Mouse (Mus musculus) small intestine, adult 2 months (tissue): ENCODE measurements around the gene Gpr183. TPM values are rescaled to one million over a fixed set of nuclear protein-coding genes. Genes with fewer than 3 reads are reported as not detected.

Experiments
- H3K27ac ChIP-seq: fragments of 200-500 bp; 2 replicates; pipeline ENCODE4 v1.5.1; 2012; ENCODE audit warnings: low read depth, low read length, control low read depth, inconsistent platforms; ENCODE audit not compliant: insufficient read depth
- H3K27me3 ChIP-seq: fragments of 200-500 bp; 2 replicates; pipeline ENCODE4 v1.6.1; 2012; ENCODE audit warnings: mild to moderate bottlenecking, moderate library complexity, low read length, inconsistent platforms; ENCODE audit not compliant: control insufficient read depth, insufficient read depth
- H3K36me3 ChIP-seq: fragments of 200-500 bp; 2 replicates; pipeline ENCODE4 v1.6.1; 2012; ENCODE audit warnings: mild to moderate bottlenecking, low read length, control low read depth, inconsistent platforms; ENCODE audit not compliant: control insufficient read depth, insufficient read depth
- H3K4me1 ChIP-seq: fragments of 200-500 bp; 2 replicates; pipeline ENCODE4 v1.6.1; 2012; ENCODE audit warnings: low read length, inconsistent platforms, mixed read lengths; ENCODE audit not compliant: control insufficient read depth, insufficient read depth, insufficient read length
- H3K4me3 ChIP-seq: fragments of 200-500 bp; 2 replicates; pipeline ENCODE4 v1.5.1; 2012; ENCODE audit warnings: low read depth, mild to moderate bottlenecking, control low read depth, inconsistent platforms, low read length, moderate library complexity
- CTCF ChIP-seq: fragments of 200-500 bp; IDR thresholded peaks from 2 replicates; pipeline ENCODE4 v1.5.1; 2012; ENCODE audit warnings: low read depth, mild to moderate bottlenecking, control low read depth, inconsistent platforms, low read length, moderate library complexity, mixed read lengths; ENCODE audit not compliant: insufficient replicate concordance, insufficient read length; ENCODE audit errors: extremely low read depth
- POLR2A ChIP-seq: fragments of 200-500 bp; IDR thresholded peaks from 2 replicates; pipeline ENCODE4 v1.6.1; 2012; ENCODE audit warnings: low read depth, mild to moderate bottlenecking, control low read depth, inconsistent platforms, low read length, moderate library complexity
- WGBS: fragments of 180-500 bp; shearing (Covaris S2); methylation state at CpG from one replicate; pipeline ENCODE4 v1.1.7; 2018; 5-methylcytosine and 5-hydroxymethylcytosine counted together
- polyA plus RNA-seq: library from polyadenylated mRNA; depleted of rRNA; stranded (reverse); fragments of >200 nt; gene quantifications from 2 replicates; pipeline ENCODE4 v1.2.3, GENCODE M21; 2012

Gpr183 gene
- polyA plus RNA-seq, 1 experiment = 1.8 TPM

- peaks cover 3% of the 10 kb centered on the region; the same call in 1 of the 2 replicates for H3K36me3 ChIP-seq
- peaks cover 21% of the 10 kb centered on the region for H3K4me1 ChIP-seq
- 40% methylated on average over 6 of the region's 6 CpGs for WGBS
- TF ChIP-seq POLR2A = no peak
- no peak for TF ChIP-seq CTCF
- H3K4me3 ChIP-seq = no peak overlapping the region
- no peak overlapping the region for H3K27ac ChIP-seq
- H3K27me3 ChIP-seq = no peaks in the 10 kb centered on the region
These were observed 4.0 kb downstream of the Gpr183 start for GRCm38 (mm10) chr14:121960997-121961396.

- Histone ChIP-seq H3K27ac (no peak overlapping the region), H3K36me3 (peaks cover 3% of the 10 kb centered on the region; the same call in 1 of the 2 replicates)
These were observed 4.5 kb downstream of the Gpr183 start for GRCm38 (mm10) chr14:121960531-121960930.

DNA sequence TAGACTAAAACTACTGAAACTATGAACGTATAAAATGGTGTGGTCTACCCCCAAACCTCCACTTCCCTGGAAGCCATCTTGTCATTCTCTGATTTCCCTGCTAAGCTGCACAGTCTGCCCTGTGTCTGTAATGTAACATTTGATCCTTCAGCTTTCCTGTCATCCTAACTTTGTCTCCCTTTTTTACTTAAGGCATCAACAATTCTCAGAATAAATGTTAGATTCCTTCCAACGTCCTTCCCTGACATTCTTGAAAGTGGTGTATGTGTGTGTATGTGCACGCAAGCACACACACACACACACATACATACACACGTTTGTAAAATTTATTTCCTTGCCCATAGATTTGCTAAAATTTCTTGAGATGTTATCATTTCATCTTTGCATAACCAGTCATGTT is 5.0 kb downstream of the Gpr183 start:
- Histone ChIP-seq H3K4me3 (no peak overlapping the region), H3K27ac (no peak overlapping the region), H3K27me3 (no peaks in the 10 kb centered on the region), H3K4me1 (peaks cover 21% of the 10 kb centered on the region), H3K36me3 (peaks cover 3% of the 10 kb centered on the region; the same call in 1 of the 2 replicates)
- TF ChIP-seq POLR2A (no peak), CTCF (no peak)
- 85% methylated on average over 4 of the region's 4 CpGs for WGBS

More at GRCm38 (mm10) chr14:121960531-121960930, 4.5 kb downstream of the Gpr183 start:
- Histone ChIP-seq H3K4me1 (peaks cover 21% of the 10 kb centered on the region), H3K4me3 (no peak overlapping the region), H3K27me3 (no peaks in the 10 kb centered on the region)
- WGBS = 40% methylated on average over 2 of the region's 2 CpGs
- TF ChIP-seq CTCF (no peak), POLR2A (no peak)

GRCm38 (mm10) chr14:121959538-121959980 is 5.4 kb downstream of the Gpr183 start:
- Histone ChIP-seq H3K27me3 (no peaks in the 10 kb centered on the region), H3K36me3 (peaks cover 5% of the 10 kb centered on the region), H3K4me1 (peaks cover 21% of the 10 kb centered on the region), H3K27ac (no peak overlapping the region), H3K4me3 (no peak overlapping the region)
- no peak for TF ChIP-seq POLR2A
- no peak for TF ChIP-seq CTCF
- 84% methylated on average over 3 of the region's 3 CpGs for WGBS

- Histone ChIP-seq H3K27ac (0 out of 2 replicates have a peak overlapping the region, but pooled peaks have one; percentile 2), H3K4me3 (no peak overlapping the region), H3K36me3 (peaks cover 10% of the 10 kb centered on the region), H3K4me1 (peaks cover 20% of the 10 kb centered on the region), H3K27me3 (no peaks in the 10 kb centered on the region)
- WGBS = 23% methylated on average over 10 of the region's 10 CpGs
- TF ChIP-seq POLR2A (no peak), CTCF (no peak)
These were observed 6.1 kb downstream of the Gpr183 start for GRCm38 (mm10) chr14:121958751-121959537.

GRCm38 (mm10) chr14:121958041-121958750 is 6.8 kb downstream of the Gpr183 start:
- Histone ChIP-seq H3K4me3 (no peak overlapping the region), H3K27me3 (no peaks in the 10 kb centered on the region), H3K36me3 (peaks cover 10% of the 10 kb centered on the region), H3K27ac (no peak overlapping the region), H3K4me1 (peaks cover 16% of the 10 kb centered on the region)
- 82% methylated on average over 3 of the region's 3 CpGs for WGBS
- no peak for TF ChIP-seq POLR2A
- no peak for TF ChIP-seq CTCF
